Mouse (Mus musculus) lung, adult 2 months (tissue): ENCODE measurements around the gene Nr5a2. TPM values are rescaled to one million over a fixed set of nuclear protein-coding genes. Genes with fewer than 3 reads are reported as not detected.

Experiments
- DNase-seq: peaks from one replicate; pipeline ENCODE4 v3.0.0; 2022
- H3K4me1 ChIP-seq: fragments of 200-500 bp; 2 replicates; pipeline ENCODE4 v1.6.1; 2011; ENCODE audit warnings: low read length; ENCODE audit not compliant: control insufficient read depth, insufficient read depth
- H3K4me3 ChIP-seq: fragments of 200-500 bp; replicated peaks from 2 replicates; pipeline ENCODE3; 2011; ENCODE audit warnings: low read depth, mild to moderate bottlenecking, control low read depth, low read length; ENCODE audit errors: extremely low read depth
- CTCF ChIP-seq: fragments of 200-500 bp; IDR thresholded peaks from 2 replicates; pipeline ENCODE4 v1.5.1; 2011; ENCODE audit warnings: mild to moderate bottlenecking, low read length, control low read depth; ENCODE audit not compliant: insufficient read depth
- POLR2A ChIP-seq: fragments of 200-500 bp; IDR thresholded peaks from 2 replicates; pipeline ENCODE4 v1.6.1; 2011; ENCODE audit warnings: low read depth, mild to moderate bottlenecking, control low read depth, low read length, borderline replicate concordance; ENCODE audit errors: extremely low read depth
- WGBS: fragments of 180-500 bp; shearing (Covaris S2); methylation state at CpG from one replicate; pipeline ENCODE4 v1.1.7; 2018; 5-methylcytosine and 5-hydroxymethylcytosine counted together
- polyA plus RNA-seq: library from polyadenylated mRNA; depleted of rRNA; stranded (reverse); fragments of >200 nt; gene quantifications from 2 replicates; pipeline ENCODE4 v1.2.3, GENCODE M21; 2012

The Nr5a2 gene
- polyA plus RNA-seq, 1 experiment = 0.19 TPM

- no peak overlapping the region for H3K4me3 ChIP-seq
- H3K4me1 ChIP-seq = no peaks in the 10 kb centered on the region
- WGBS = 60% methylated on average over 1 of the region's 1 CpGs
- no peak for TF ChIP-seq POLR2A
- TF ChIP-seq CTCF = no peak
- no peak for DNase-seq
Observed at GRCm38 (mm10) chr1:136939220-136939619, 21.0 kb downstream of the Nr5a2 start.

- WGBS = 91% methylated on average over 9 of the region's 9 CpGs
- Histone ChIP-seq H3K4me3 (no peak overlapping the region), H3K4me1 (no peaks in the 10 kb centered on the region)
- no peak for DNase-seq
- no peak for TF ChIP-seq CTCF
- no peak for TF ChIP-seq POLR2A
Observed at GRCm38 (mm10) chr1:136935960-136936324, 24.3 kb downstream of the Nr5a2 start.

GRCm38 (mm10) chr1:136935316-136935959 lies 24.8 kb downstream of the Nr5a2 start:
- TF ChIP-seq CTCF = no peak
- WGBS = 75% methylated on average over 8 of the region's 8 CpGs
- no peak overlapping the region for H3K4me3 ChIP-seq
- no peak for DNase-seq
- H3K4me1 ChIP-seq = no peaks in the 10 kb centered on the region

GRCm38 (mm10) chr1:136934051-136934450 lies 26.2 kb downstream of the Nr5a2 start:
- no peak for DNase-seq
- Histone ChIP-seq H3K4me3 (no peak overlapping the region), H3K4me1 (no peaks in the 10 kb centered on the region)
- WGBS = 77% methylated on average over 10 of the region's 10 CpGs
- no peak for TF ChIP-seq POLR2A
- TF ChIP-seq CTCF = no peak

- no peak overlapping the region for H3K4me3 ChIP-seq
- TF ChIP-seq CTCF = no peak
- 82% methylated on average over 5 of the region's 5 CpGs for WGBS
- no peaks in the 10 kb centered on the region for H3K4me1 ChIP-seq
- DNase-seq = no peak
Observed at GRCm38 (mm10) chr1:136931026-136931425, 29.2 kb downstream of the Nr5a2 start.

- TF ChIP-seq POLR2A = no peak
- no peak for TF ChIP-seq CTCF
- Histone ChIP-seq H3K4me3 (no peak overlapping the region), H3K4me1 (no peaks in the 10 kb centered on the region)
- 87% methylated on average over 6 of the region's 6 CpGs for WGBS
- no peak for DNase-seq
Observed at GRCm38 (mm10) chr1:136929743-136930142, 30.5 kb downstream of the Nr5a2 start.

GRCm38 (mm10) chr1:136927428-136927827 lies 32.8 kb downstream of the Nr5a2 start:
- TF ChIP-seq CTCF (no peak), POLR2A (no peak)
- 70% methylated on average over 9 of the region's 9 CpGs for WGBS
- no peak overlapping the region for H3K4me3 ChIP-seq
- H3K4me1 ChIP-seq = no peaks in the 10 kb centered on the region
- DNase-seq = no peak

GRCm38 (mm10) chr1:136926026-136926425 lies 34.2 kb downstream of the Nr5a2 start:
- 25% methylated on average over 3 of the region's 3 CpGs for WGBS
- Histone ChIP-seq H3K4me1 (no peaks in the 10 kb centered on the region), H3K4me3 (no peak overlapping the region)
- TF ChIP-seq CTCF = no peak
- no peak for TF ChIP-seq POLR2A
- no peak for DNase-seq

GRCm38 (mm10) chr1:136920089-136920488 lies 40.2 kb downstream of the Nr5a2 start:
- 89% methylated on average over 4 of the region's 4 CpGs for WGBS

GRCm38 (mm10) chr1:136918791-136919190 lies 41.5 kb downstream of the Nr5a2 start:
- H3K4me1 ChIP-seq = peaks cover 3% of the 10 kb centered on the region; the same call in 1 of the 2 replicates
- H3K4me3 ChIP-seq = no peak overlapping the region
- TF ChIP-seq CTCF (no peak), POLR2A (no peak)
- DNase-seq = no peak
- 25% methylated on average over 9 of the region's 9 CpGs for WGBS

More at GRCm38 (mm10) chr1:136920089-136920488, 40.2 kb downstream of the Nr5a2 start:
- Histone ChIP-seq H3K4me3 (no peak overlapping the region), H3K4me1 (peaks cover 3% of the 10 kb centered on the region; the same call in 1 of the 2 replicates)
- TF ChIP-seq CTCF (no peak), POLR2A (no peak)
- no peak for DNase-seq

GRCm38 (mm10) chr1:136915438-136915837 lies 44.8 kb downstream of the Nr5a2 start:
- Histone ChIP-seq H3K4me1 (peaks cover 3% of the 10 kb centered on the region; the same call in 1 of the 2 replicates), H3K4me3 (peak overlapping the region; percentile 14)
- 18% methylated on average over 11 of the region's 11 CpGs for WGBS
- TF ChIP-seq CTCF (no peak), POLR2A (no peak)
- no peak for DNase-seq

GRCm38 (mm10) chr1:136911996-136912395 lies 48.3 kb downstream of the Nr5a2 start:
- Histone ChIP-seq H3K4me1 (no peaks in the 10 kb centered on the region; the same call in 1 of the 2 replicates), H3K4me3 (no peak overlapping the region)
- TF ChIP-seq POLR2A (no peak), CTCF (no peak)
- DNase-seq = no peak
- 75% methylated on average over 10 of the region's 10 CpGs for WGBS
